Mouse (Mus musculus) stomach, embryonic 14.5 days (tissue): ENCODE data around the gene Tescl. TPM values are rescaled to one million over a fixed set of nuclear protein-coding genes. Genes with fewer than 3 reads are reported as not detected.

Source experiments
- ATAC-seq: fragments of 200-750 bp; cut with Nextera tagmentation; 2 replicates; pipeline ENCODE4 v1.8.0; 2017; ENCODE audit warnings: low read depth, moderate TSS enrichment; ENCODE audit not compliant: insufficient number of reproducible peaks, insufficient read depth, low FRiP score
- H3K27ac ChIP-seq: fragments of 300-500 bp; sonication (generic); 2 replicates; pipeline ENCODE4 v1.5.1; 2014; ENCODE audit warnings: mild to moderate bottlenecking, low read length, moderate library complexity, mixed read lengths
- H3K27me3 ChIP-seq: fragments of 300-500 bp; sonication (generic); 2 replicates; pipeline ENCODE4 v1.6.1; 2014; ENCODE audit warnings: low read length, control low read depth, mixed read lengths; ENCODE audit not compliant: control insufficient read depth, insufficient read depth
- H3K36me3 ChIP-seq: fragments of 300-500 bp; sonication (generic); 2 replicates; pipeline ENCODE4 v1.6.1; 2014; ENCODE audit warnings: mild to moderate bottlenecking, control low read depth, low read length, moderate library complexity, mixed read lengths; ENCODE audit not compliant: control insufficient read depth, insufficient read depth
- H3K4me1 ChIP-seq: fragments of 300-500 bp; sonication (generic); 2 replicates; pipeline ENCODE4 v1.6.1; 2014; ENCODE audit warnings: low read length, control low read depth, mixed read lengths; ENCODE audit not compliant: control insufficient read depth, insufficient read depth
- H3K4me2 ChIP-seq: fragments of 300-500 bp; sonication (generic); replicated peaks from 2 replicates; pipeline ENCODE4 v1.6.1; 2014; ENCODE audit warnings: low read depth, low read length, control low read depth
- H3K4me3 ChIP-seq: fragments of 300-500 bp; sonication (generic); 2 replicates; pipeline ENCODE4 v1.5.1; 2014; ENCODE audit warnings: low read depth, low read length, control low read depth
- H3K9ac ChIP-seq: fragments of 300-500 bp; sonication (generic); replicated peaks from 2 replicates; pipeline ENCODE4 v1.6.1; 2014; ENCODE audit warnings: low read depth, mild to moderate bottlenecking, control low read depth, low read length, moderate library complexity, mixed read lengths
- H3K9me3 ChIP-seq: fragments of 300-500 bp; sonication (generic); 2 replicates; pipeline ENCODE4 v1.6.1; 2016; ENCODE audit warnings: low read depth, low read length, control low read depth; ENCODE audit not compliant: control insufficient read depth
- WGBS: fragments of 180-500 bp; shearing (Covaris S2); extraction: QIAGEN DNeasy Blood & Tissue Kit; methylation state at CpG from one replicate; pipeline ENCODE4 v1.1.7; 2014; 5-methylcytosine and 5-hydroxymethylcytosine counted together
- polyA plus RNA-seq: library from polyadenylated mRNA; unstranded; fragments of >200 nt; fragmentation: Nextera tagmentation; extraction: Ambion mirVana; gene quantifications from 2 replicates; pipeline ENCODE4 v1.2.1, GENCODE M21; 2014

Gene Tescl
- polyA plus RNA-seq, 1 experiment from 2014 or later, result 0.41 TPM

GRCm38 (mm10) chr7:24366716-24367632 lies 33.2 kb upstream of the Tescl start:
- Histone ChIP-seq H3K27me3 (no peaks in the 10 kb centered on the region), H3K9ac (no peak overlapping the region)

GRCm38 (mm10) chr7:24365258-24366014 lies 31.7 kb upstream of the Tescl start:
- no peak for ATAC-seq
- Histone ChIP-seq H3K36me3 (no peaks in the 10 kb centered on the region), H3K4me3 (no peak overlapping the region), H3K9ac (no peak overlapping the region), H3K9me3 (no peaks in the 10 kb centered on the region), H3K27ac (no peak overlapping the region), H3K27me3 (no peaks in the 10 kb centered on the region), H3K4me1 (no peaks in the 10 kb centered on the region), H3K4me2 (no peak overlapping the region)
- 76% methylated on average over 5 of the region's 5 CpGs for WGBS

More at GRCm38 (mm10) chr7:24366716-24367632, 33.2 kb upstream of the Tescl start:
- no peak overlapping the region for H3K27ac ChIP-seq
- no peak overlapping the region for H3K4me3 ChIP-seq
- no peak overlapping the region for H3K4me2 ChIP-seq
- ATAC-seq, result no peak
- H3K4me1 ChIP-seq, result no peaks in the 10 kb centered on the region
- WGBS, result 76% methylated on average over 15 of the region's 15 CpGs
- H3K9me3 ChIP-seq, result no peaks in the 10 kb centered on the region
- no peaks in the 10 kb centered on the region for H3K36me3 ChIP-seq

- Histone ChIP-seq H3K9me3 (no peaks in the 10 kb centered on the region), H3K4me1 (no peaks in the 10 kb centered on the region), H3K4me3 (no peak overlapping the region), H3K27ac (no peak overlapping the region), H3K9ac (no peak overlapping the region), H3K27me3 (no peaks in the 10 kb centered on the region), H3K4me2 (no peak overlapping the region), H3K36me3 (no peaks in the 10 kb centered on the region)
- no peak; the same call in 1 of the 2 replicates for ATAC-seq
- 24% methylated on average over 10 of the region's 10 CpGs for WGBS
Observed at GRCm38 (mm10) chr7:24364827-24365226, 31.1 kb upstream of the Tescl start.

DNA sequence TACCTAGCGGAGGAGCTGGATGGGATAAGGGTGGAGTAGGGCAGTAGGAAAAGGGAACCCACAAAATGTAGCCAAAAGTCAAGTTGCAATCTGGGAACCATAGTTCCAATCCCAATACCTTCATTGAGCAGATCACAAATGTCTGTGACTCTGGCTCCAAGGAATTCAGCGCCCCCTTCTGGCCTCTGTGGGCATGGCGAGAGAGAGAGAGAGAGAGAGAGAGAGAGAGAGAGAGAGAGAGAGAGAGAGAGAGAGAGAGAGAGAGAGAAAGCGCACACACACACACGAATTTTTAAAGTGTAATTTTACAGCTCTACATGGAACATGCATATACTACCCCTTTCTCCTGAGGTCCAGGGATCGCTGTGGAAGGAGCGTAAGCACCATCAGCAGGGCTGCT lies 29.5 kb upstream of the Tescl start:
- Histone ChIP-seq H3K4me3 (no peak overlapping the region), H3K27ac (no peak overlapping the region), H3K9ac (no peak overlapping the region), H3K4me2 (no peak overlapping the region), H3K4me1 (no peaks in the 10 kb centered on the region), H3K27me3 (no peaks in the 10 kb centered on the region), H3K9me3 (no peaks in the 10 kb centered on the region), H3K36me3 (no peaks in the 10 kb centered on the region)
- ATAC-seq, result no peak
- WGBS, result 19% methylated on average over 7 of the region's 7 CpGs

DNA sequence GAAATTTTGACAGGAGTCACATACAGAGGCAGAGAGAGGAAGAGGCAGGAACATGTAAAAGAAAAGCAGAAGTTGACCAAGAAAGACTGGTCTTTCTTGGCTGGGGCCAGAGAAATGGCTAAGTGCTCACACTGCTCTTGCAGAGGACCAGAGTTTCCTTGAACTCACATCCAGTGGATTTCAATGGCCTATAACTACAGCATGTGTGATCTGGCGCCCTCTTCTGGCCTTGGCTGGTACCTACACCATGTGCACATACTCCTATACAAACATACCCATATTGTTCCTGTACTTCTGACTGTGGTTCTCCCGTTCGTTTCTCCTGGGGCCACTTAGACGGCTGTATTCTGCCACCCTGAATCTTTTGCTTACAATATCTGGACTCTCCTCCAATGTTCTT lies 27.3 kb upstream of the Tescl start:
- no peak overlapping the region for H3K9ac ChIP-seq
- no peak overlapping the region for H3K27ac ChIP-seq
- no peak overlapping the region for H3K4me3 ChIP-seq
- no peaks in the 10 kb centered on the region for H3K36me3 ChIP-seq
- no peaks in the 10 kb centered on the region for H3K27me3 ChIP-seq
- no peak for ATAC-seq
- no peaks in the 10 kb centered on the region for H3K9me3 ChIP-seq
- no peaks in the 10 kb centered on the region for H3K4me1 ChIP-seq
- WGBS, result 65% methylated on average over 4 of the region's 4 CpGs
- H3K4me2 ChIP-seq, result no peak overlapping the region

- Histone ChIP-seq H3K36me3 (no peaks in the 10 kb centered on the region), H3K27me3 (no peaks in the 10 kb centered on the region), H3K27ac (no peak overlapping the region), H3K9ac (no peak overlapping the region), H3K4me3 (no peak overlapping the region), H3K9me3 (no peaks in the 10 kb centered on the region), H3K4me1 (no peaks in the 10 kb centered on the region), H3K4me2 (no peak overlapping the region)
- ATAC-seq, result no peak
- 22% methylated on average over 9 of the region's 9 CpGs for WGBS
Observed at GRCm38 (mm10) chr7:24359269-24359668, 25.5 kb upstream of the Tescl start.

- ATAC-seq, result no peak
- H3K4me2 ChIP-seq, result no peak overlapping the region
- H3K36me3 ChIP-seq, result no peaks in the 10 kb centered on the region
- 45% methylated on average over 4 of the region's 4 CpGs for WGBS
- H3K9me3 ChIP-seq, result no peaks in the 10 kb centered on the region
- no peaks in the 10 kb centered on the region for H3K27me3 ChIP-seq
- no peak overlapping the region for H3K9ac ChIP-seq
- no peaks in the 10 kb centered on the region for H3K4me1 ChIP-seq
- H3K4me3 ChIP-seq, result no peak overlapping the region
- no peak overlapping the region for H3K27ac ChIP-seq
Observed at GRCm38 (mm10) chr7:24357899-24358298, 24.2 kb upstream of the Tescl start.

- 74% methylated on average over 10 of the region's 10 CpGs for WGBS
- Histone ChIP-seq H3K9ac (no peak overlapping the region), H3K4me2 (no peak overlapping the region), H3K4me1 (no peaks in the 10 kb centered on the region), H3K27me3 (no peaks in the 10 kb centered on the region), H3K9me3 (no peaks in the 10 kb centered on the region), H3K36me3 (no peaks in the 10 kb centered on the region), H3K4me3 (no peak overlapping the region), H3K27ac (no peak overlapping the region)
- no peak for ATAC-seq
Observed at GRCm38 (mm10) chr7:24356081-24356480, 22.3 kb upstream of the Tescl start.
